Mouse (Mus musculus): ENCODE measurements around the gene Bub1b. TPM values are rescaled to one million over a fixed set of nuclear protein-coding genes. Genes with fewer than 3 reads are reported as not detected.

The Bub1b gene
- total and polyA plus RNA-seq, 3 experiments = 91.5 to 118 (median 99.3) TPM

DNA sequence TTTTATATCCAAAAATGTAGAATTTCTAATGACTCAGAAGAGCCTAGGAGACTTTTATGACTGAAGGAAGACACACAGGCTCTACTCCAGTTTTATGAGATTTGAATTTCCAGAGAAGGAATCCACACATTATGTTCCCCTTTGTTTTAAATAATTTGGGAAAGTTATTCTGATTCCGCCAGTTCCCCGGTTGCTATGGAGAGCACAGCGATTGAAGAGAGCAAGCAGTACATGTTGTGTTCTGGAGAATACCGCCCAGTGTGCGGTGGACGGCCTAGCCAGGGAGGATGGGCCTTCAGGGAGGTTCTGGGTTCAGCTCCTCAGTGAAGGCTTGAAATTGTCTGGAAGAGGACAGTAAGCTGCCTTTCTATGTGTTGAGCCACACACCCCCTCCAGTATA lies 31.3 kb downstream of the Bub1b start:
- dilution Hi-C loops (cut with MboI; ENCODE audit: extremely low pct_ligation_motif_present, extremely low pct_unique_long_range_greater_than_20kb, low sequenced_read_pairs) = no loop called here
- TF ChIP-seq TBP (conservative IDR thresholded peaks at IDR 0.05; ENCODE audit: low read depth, low read length) (no peak), MEF2A (IDR thresholded peaks at IDR 0.05; ENCODE audit: borderline replicate concordance, low read depth, low read length) (no peak), USF1 (IDR thresholded peaks at IDR 0.05; ENCODE audit: low read depth, low read length) (no peak), EP300 (IDR thresholded peaks at IDR 0.05; ENCODE audit: low read length) (no peak), PAX5 (IDR thresholded peaks at IDR 0.05; ENCODE audit: low read length) (no peak), BHLHE40 (IDR thresholded peaks at IDR 0.05; ENCODE audit: low read depth, low read length) (no peak), ETS1 (conservative IDR thresholded peaks at IDR 0.05; ENCODE audit: low read depth, low read length) (no peak), POLR2A (IDR thresholded peaks at IDR 0.05; ENCODE audit: low read depth, low read length) (no peak), CTCF (conservative IDR thresholded peaks at IDR 0.05 in 1 of 2, IDR thresholded peaks at IDR 0.05 in 1 of 2; ENCODE audit: low read depth in 2 of 2, low read length in 2 of 2) (no peak), ZNF384 (IDR thresholded peaks at IDR 0.05; ENCODE audit: low read depth, low read length) (no peak), CHD2 (IDR thresholded peaks at IDR 0.05; ENCODE audit: low read length) (no peak), E2F4 (IDR thresholded peaks at IDR 0.05; ENCODE audit: insufficient replicate concordance, low read depth, low read length) (no peak), MAX (IDR thresholded peaks at IDR 0.05; ENCODE audit: low read length) (no peak), MAZ (IDR thresholded peaks at IDR 0.05; ENCODE audit: low read depth, low read length) (no peak), NRF1 (IDR thresholded peaks at IDR 0.05; ENCODE audit: low read depth, low read length) (no peak), RCOR1 (conservative IDR thresholded peaks at IDR 0.05; ENCODE audit: low read depth, low read length) (no peak), MYC (IDR thresholded peaks at IDR 0.05; ENCODE audit: low read depth, low read length) (no peak), RAD21 (IDR thresholded peaks at IDR 0.05; ENCODE audit: low read depth, low read length) (no peak)
- Histone ChIP-seq H3K9ac (ENCODE audit: insufficient read depth, low read depth) (no peak overlapping the region), H3K27ac (ENCODE audit: insufficient read depth, low read depth) (no peak overlapping the region), H3K79me2 (replicated peaks; ENCODE audit: control insufficient read depth, extremely low read depth, insufficient read depth, poor library complexity, severe bottlenecking) (no peaks in the 10 kb centered on the region; the same call in 1 of the 2 replicates), H3K4me2 (ENCODE audit: insufficient read depth, low read depth, poor library complexity, severe bottlenecking) (no peak overlapping the region), H3K36me3 (replicated peaks in 1 of 2; ENCODE audit: control insufficient read depth in 1 of 2, insufficient read depth in 1 of 2, low read length in 1 of 2) (peaks cover 67 to 93% of the 10 kb centered on the region in 2 experiments), H3K4me3 (replicated peaks in 1 of 3; ENCODE audit: low read depth in 2 of 3, low read length in 2 of 3, poor library complexity in 1 of 3) (no peak overlapping the region), H3K4me1 (ENCODE audit: control insufficient read depth in 1 of 2, insufficient read depth in 2 of 2) (no peaks in the 10 kb centered on the region; a peak in 1 of 4 replicates), H3K9me3 (replicated peaks; ENCODE audit: low read length) (no peaks in the 10 kb centered on the region), H3K27me3 (replicated peaks) (no peaks in the 10 kb centered on the region)
- no peak for DNase-seq (ENCODE audit: extremely low read depth)
- in situ Hi-C loops (cut with MboI; ENCODE audit: low pct_ligation_motif_present, low pct_unique_long_range_greater_than_20kb, low sequenced_read_pairs) = no loop called here

DNA sequence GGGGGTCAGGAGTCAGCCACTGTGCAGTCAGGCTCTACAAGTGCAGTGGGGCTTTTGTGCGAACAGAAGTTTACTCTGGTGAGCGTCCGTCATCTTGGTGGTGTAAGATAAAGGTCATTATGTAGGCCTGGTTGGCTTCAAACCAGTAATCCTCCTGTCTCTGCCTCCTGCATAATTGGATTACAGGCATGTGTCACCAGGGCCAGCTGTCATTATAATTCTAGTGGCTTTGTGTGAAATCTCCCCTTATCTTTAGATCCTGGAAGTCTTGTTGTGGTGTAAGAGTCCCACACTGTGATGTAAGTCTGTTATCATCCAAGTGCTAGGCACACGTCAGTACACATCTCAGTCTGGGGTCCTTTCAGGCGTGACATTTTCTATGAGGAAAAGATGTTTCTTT lies 35.4 kb downstream of the Bub1b start:
- no peaks in the 10 kb centered on the region; the same call in 1 of the 2 replicates for H3K79me2 ChIP-seq (replicated peaks; ENCODE audit: control insufficient read depth, extremely low read depth, insufficient read depth, poor library complexity, severe bottlenecking)
- DNase-seq (ENCODE audit: extremely low read depth) = no peak
- no peak overlapping the region for H3K4me2 ChIP-seq (ENCODE audit: insufficient read depth, low read depth, poor library complexity, severe bottlenecking)
- dilution Hi-C loops (cut with MboI; ENCODE audit: extremely low pct_ligation_motif_present, extremely low pct_unique_long_range_greater_than_20kb, low sequenced_read_pairs) = no loop called here
- peaks cover 75 to 98% of the 10 kb centered on the region in 2 experiments for H3K36me3 ChIP-seq (replicated peaks in 1 of 2; ENCODE audit: control insufficient read depth in 1 of 2, insufficient read depth in 1 of 2, low read length in 1 of 2)
- in situ Hi-C loops (cut with MboI; ENCODE audit: low pct_ligation_motif_present, low pct_unique_long_range_greater_than_20kb, low sequenced_read_pairs) = no loop called here
- no peak overlapping the region for H3K27ac ChIP-seq (ENCODE audit: insufficient read depth, low read depth)
- H3K4me1 ChIP-seq (ENCODE audit: control insufficient read depth in 1 of 2, insufficient read depth in 2 of 2) = no peaks in the 10 kb centered on the region; a peak in 1 of 4 replicates
- no peak overlapping the region for H3K9ac ChIP-seq (ENCODE audit: insufficient read depth, low read depth)
- no peak overlapping the region for H3K4me3 ChIP-seq (replicated peaks in 1 of 3; ENCODE audit: low read depth in 2 of 3, low read length in 2 of 3, poor library complexity in 1 of 3)
- no peaks in the 10 kb centered on the region for H3K27me3 ChIP-seq (replicated peaks)
- H3K9me3 ChIP-seq (replicated peaks; ENCODE audit: low read length) = no peaks in the 10 kb centered on the region
- TF ChIP-seq RCOR1 (conservative IDR thresholded peaks at IDR 0.05; ENCODE audit: low read depth, low read length) = no peak
- TF ChIP-seq TCF12 (IDR thresholded peaks at IDR 0.05; ENCODE audit: low read depth, low read length) = no peak
- TF ChIP-seq EP300 (IDR thresholded peaks at IDR 0.05; ENCODE audit: low read length) = no peak

Measured in CH12.LX (cell line).